Mouse (Mus musculus): ENCODE data around the gene Ints1. TPM values are rescaled to one million over a fixed set of nuclear protein-coding genes. Genes with fewer than 3 reads are reported as not detected.
A peak's percentile ranks its signal among the peaks of the same experiment; 100 is the strongest.

The Ints1 gene
- polyA plus RNA-seq, 1 experiment = 108 TPM

- no peak for TF ChIP-seq POLR2A (IDR thresholded peaks at IDR 0.05; ENCODE audit: borderline replicate concordance, control insufficient read depth, low read depth, low read length)
- TF ChIP-seq CTCF (IDR thresholded peaks at IDR 0.05; ENCODE audit: control insufficient read depth, insufficient read depth, low read length) = no peak
- 88% methylated on average over 12 of the region's 12 CpGs for WGBS
Observed at GRCm38 (mm10) chr5:139798168-139798900, 22.9 kb upstream of the Ints1 start.

GRCm38 (mm10) chr5:139797473-139798167, 22.1 kb upstream of the Ints1 start:
- H3K4me1 ChIP-seq (ENCODE audit: control insufficient read depth, insufficient read depth, low read length) = peaks cover 18% of the 10 kb centered on the region
- WGBS = 71% methylated on average over 11 of the region's 11 CpGs
- H3K27ac ChIP-seq (ENCODE audit: control insufficient read depth, insufficient read depth, low read depth, low read length, poor library complexity) = no peak overlapping the region
- no peak overlapping the region for H3K4me3 ChIP-seq (replicated peaks; ENCODE audit: control insufficient read depth, low read depth, low read length)
- TF ChIP-seq POLR2A (IDR thresholded peaks at IDR 0.05; ENCODE audit: borderline replicate concordance, control insufficient read depth, low read depth, low read length) (peak; percentile 11; the same call in 1 of the 2 replicates), CTCF (IDR thresholded peaks at IDR 0.05; ENCODE audit: control insufficient read depth, insufficient read depth, low read length) (no peak)

More at GRCm38 (mm10) chr5:139798168-139798900, 22.9 kb upstream of the Ints1 start:
- Histone ChIP-seq H3K4me1 (ENCODE audit: control insufficient read depth, insufficient read depth, low read length) (peaks cover 16% of the 10 kb centered on the region), H3K27ac (ENCODE audit: control insufficient read depth, insufficient read depth, low read depth, low read length, poor library complexity) (no peak overlapping the region), H3K4me3 (replicated peaks; ENCODE audit: control insufficient read depth, low read depth, low read length) (no peak overlapping the region)

- no peak for TF ChIP-seq CTCF (IDR thresholded peaks at IDR 0.05; ENCODE audit: control insufficient read depth, insufficient read depth, low read length)
- TF ChIP-seq POLR2A (IDR thresholded peaks at IDR 0.05; ENCODE audit: borderline replicate concordance, control insufficient read depth, low read depth, low read length) = no peak
- 65% methylated on average over 13 of the region's 13 CpGs for WGBS
- H3K4me3 ChIP-seq (replicated peaks; ENCODE audit: control insufficient read depth, low read depth, low read length) = no peak overlapping the region
- H3K4me1 ChIP-seq (ENCODE audit: control insufficient read depth, insufficient read depth, low read length) = peaks cover 20% of the 10 kb centered on the region
- no peak overlapping the region for H3K27ac ChIP-seq (ENCODE audit: control insufficient read depth, insufficient read depth, low read depth, low read length, poor library complexity)
Observed at GRCm38 (mm10) chr5:139796900-139797299, 21.4 kb upstream of the Ints1 start.

- no peak overlapping the region for H3K27ac ChIP-seq (ENCODE audit: control insufficient read depth, insufficient read depth, low read depth, low read length, poor library complexity)
- 77% methylated on average over 9 of the region's 9 CpGs for WGBS
Observed at GRCm38 (mm10) chr5:139796001-139796620, 20.6 kb upstream of the Ints1 start.

GRCm38 (mm10) chr5:139794938-139795337, 19.5 kb upstream of the Ints1 start:
- Histone ChIP-seq H3K27ac (ENCODE audit: control insufficient read depth, insufficient read depth, low read depth, low read length, poor library complexity) (peak overlapping the region; percentile 50), H3K4me1 (ENCODE audit: control insufficient read depth, insufficient read depth, low read length) (peaks cover 23% of the 10 kb centered on the region), H3K4me3 (replicated peaks; ENCODE audit: control insufficient read depth, low read depth, low read length) (peak overlapping the region; percentile 11)
- WGBS = 10% methylated on average over 10 of the region's 10 CpGs
- TF ChIP-seq POLR2A (IDR thresholded peaks at IDR 0.05; ENCODE audit: borderline replicate concordance, control insufficient read depth, low read depth, low read length) (peak; percentile 50; the same call in 1 of the 2 replicates), CTCF (IDR thresholded peaks at IDR 0.05; ENCODE audit: control insufficient read depth, insufficient read depth, low read length) (no peak)

More at GRCm38 (mm10) chr5:139796001-139796620, 20.6 kb upstream of the Ints1 start:
- Histone ChIP-seq H3K4me1 (ENCODE audit: control insufficient read depth, insufficient read depth, low read length) (peaks cover 20% of the 10 kb centered on the region), H3K4me3 (replicated peaks; ENCODE audit: control insufficient read depth, low read depth, low read length) (no peak overlapping the region)
- TF ChIP-seq POLR2A (IDR thresholded peaks at IDR 0.05; ENCODE audit: borderline replicate concordance, control insufficient read depth, low read depth, low read length) (no peak), CTCF (IDR thresholded peaks at IDR 0.05; ENCODE audit: control insufficient read depth, insufficient read depth, low read length) (no peak)

- peak overlapping the region; percentile 48 for H3K4me3 ChIP-seq (replicated peaks; ENCODE audit: control insufficient read depth, low read depth, low read length)
- WGBS = 75% methylated on average over 5 of the region's 5 CpGs
- TF ChIP-seq POLR2A (IDR thresholded peaks at IDR 0.05; ENCODE audit: borderline replicate concordance, control insufficient read depth, low read depth, low read length) = no peak
- no peak for TF ChIP-seq CTCF (IDR thresholded peaks at IDR 0.05; ENCODE audit: control insufficient read depth, insufficient read depth, low read length)
- peaks cover 23% of the 10 kb centered on the region for H3K4me1 ChIP-seq (ENCODE audit: control insufficient read depth, insufficient read depth, low read length)
- H3K27ac ChIP-seq (ENCODE audit: control insufficient read depth, insufficient read depth, low read depth, low read length, poor library complexity) = peak overlapping the region; percentile 50
Observed at GRCm38 (mm10) chr5:139794137-139794536, 18.7 kb upstream of the Ints1 start.

- H3K27ac ChIP-seq (ENCODE audit: control insufficient read depth, insufficient read depth, low read depth, low read length, poor library complexity) = peak overlapping the region; percentile 77
- peaks cover 23% of the 10 kb centered on the region for H3K4me1 ChIP-seq (ENCODE audit: control insufficient read depth, insufficient read depth, low read length)
- TF ChIP-seq POLR2A (IDR thresholded peaks at IDR 0.05; ENCODE audit: borderline replicate concordance, control insufficient read depth, low read depth, low read length) (no peak), CTCF (IDR thresholded peaks at IDR 0.05; ENCODE audit: control insufficient read depth, insufficient read depth, low read length) (no peak)
- 4% methylated on average over 11 of the region's 11 CpGs for WGBS
- H3K4me3 ChIP-seq (replicated peaks; ENCODE audit: control insufficient read depth, low read depth, low read length) = peak overlapping the region; percentile 60
Observed at GRCm38 (mm10) chr5:139793338-139794089, 18.0 kb upstream of the Ints1 start.

Measured in bone marrow, adult 2 months (tissue).